Mouse (Mus musculus): ENCODE measurements around the gene Mcfd2. TPM values are rescaled to one million over a fixed set of nuclear protein-coding genes. Genes with fewer than 3 reads are reported as not detected.

Mcfd2 gene
- total and polyA plus RNA-seq, 3 experiments = 24.7 to 41.9 (median 39.1) TPM

DNA sequence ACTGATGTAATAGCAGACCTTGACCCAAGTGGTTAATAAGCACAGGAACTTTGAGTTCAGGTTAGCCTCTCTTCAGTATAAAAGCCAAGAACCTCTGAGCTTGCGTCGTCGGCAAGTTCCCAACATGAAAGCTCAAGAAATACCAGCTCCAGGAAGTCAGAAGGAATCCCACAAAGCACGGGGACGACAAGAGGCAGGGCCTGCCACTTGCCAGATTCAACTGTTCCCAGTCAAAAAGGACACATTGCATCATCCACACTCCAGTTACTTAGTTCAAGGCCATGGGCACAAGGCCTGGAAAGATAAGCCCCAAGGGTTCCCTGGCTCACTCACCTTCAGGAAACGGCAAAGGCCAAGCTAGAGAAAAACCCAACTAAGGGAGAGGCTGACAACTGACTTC is 2.3 kb downstream of the Mcfd2 start:
- Histone ChIP-seq H3K9ac (ENCODE audit: insufficient read depth, low read depth) (no peak overlapping the region), H3K79me2 (replicated peaks; ENCODE audit: control insufficient read depth, extremely low read depth, insufficient read depth, poor library complexity, severe bottlenecking) (peaks cover 2% of the 10 kb centered on the region; the same call in 1 of the 2 replicates), H3K4me1 (ENCODE audit: control insufficient read depth in 1 of 2, insufficient read depth in 2 of 2) (peaks cover 9 to 20% of the 10 kb centered on the region in 2 experiments), H3K4me3 (replicated peaks in 1 of 3; ENCODE audit: low read depth in 2 of 3, low read length in 2 of 3, poor library complexity in 1 of 3) (no peak overlapping the region), H3K9me3 (replicated peaks; ENCODE audit: low read length) (no peaks in the 10 kb centered on the region), H3K27ac (ENCODE audit: insufficient read depth, low read depth) (no peak overlapping the region), H3K36me3 (replicated peaks in 1 of 2; ENCODE audit: control insufficient read depth in 1 of 2, insufficient read depth in 1 of 2, low read length in 1 of 2) (peaks cover 6 to 51% of the 10 kb centered on the region in 2 experiments), H3K27me3 (replicated peaks) (peaks cover 15% of the 10 kb centered on the region), H3K4me2 (ENCODE audit: insufficient read depth, low read depth, poor library complexity, severe bottlenecking) (no peak overlapping the region)
- dilution Hi-C loops (cut with MboI; ENCODE audit: extremely low pct_ligation_motif_present, extremely low pct_unique_long_range_greater_than_20kb, low sequenced_read_pairs) = no loop called here
- DNase-seq (ENCODE audit: extremely low read depth) = no peak
- TF ChIP-seq ZC3H11A (IDR thresholded peaks at IDR 0.05; ENCODE audit: low read depth, low read length) (no peak), EP300 (IDR thresholded peaks at IDR 0.05; ENCODE audit: low read length) (no peak), RCOR1 (conservative IDR thresholded peaks at IDR 0.05; ENCODE audit: low read depth, low read length) (no peak), CHD2 (IDR thresholded peaks at IDR 0.05; ENCODE audit: low read length) (no peak)
- in situ Hi-C loops (cut with MboI; ENCODE audit: low pct_ligation_motif_present, low pct_unique_long_range_greater_than_20kb, low sequenced_read_pairs) = no loop called here

DNA sequence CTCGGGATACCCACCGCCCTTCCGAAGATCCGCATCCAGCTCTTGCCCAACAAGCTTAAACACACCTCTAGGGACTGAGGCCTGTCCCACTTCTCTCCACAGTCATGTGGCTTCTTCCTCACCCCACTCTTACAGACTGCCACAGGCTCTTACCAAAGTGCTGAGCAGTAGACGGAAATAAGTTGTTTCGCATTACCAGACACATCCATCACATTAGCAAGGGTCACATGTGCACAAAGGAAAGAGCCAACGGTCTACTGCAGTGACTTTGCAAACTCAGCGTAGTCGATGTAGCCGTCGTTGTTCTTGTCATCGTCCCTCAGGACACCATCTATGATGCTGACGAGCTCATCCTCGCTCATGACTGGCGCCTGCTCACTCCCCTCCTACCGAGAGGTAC is 10.1 kb downstream of the Mcfd2 start:
- dilution Hi-C loops (cut with MboI; ENCODE audit: extremely low pct_ligation_motif_present, extremely low pct_unique_long_range_greater_than_20kb, low sequenced_read_pairs) = no loop called here

DNA sequence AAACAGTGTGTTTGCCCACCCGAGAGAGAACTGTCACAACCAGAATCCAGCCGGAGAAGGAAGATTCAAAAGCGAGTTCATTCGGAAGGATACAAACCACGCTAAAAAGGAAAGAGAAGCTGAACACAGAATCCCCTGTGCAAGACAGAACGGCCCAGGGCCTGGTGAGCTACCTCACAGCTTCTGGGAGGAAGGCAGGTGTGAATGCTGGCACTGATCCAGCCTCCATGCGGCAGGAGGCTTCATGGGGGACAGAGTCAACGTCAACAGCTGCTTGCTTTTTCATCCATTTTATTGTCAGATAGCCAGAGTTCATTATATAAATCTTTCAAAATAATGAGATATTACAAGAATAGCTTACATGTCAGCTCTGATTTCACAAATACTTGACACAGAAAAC is 11.4 kb downstream of the Mcfd2 start:
- Histone ChIP-seq H3K9me3 (replicated peaks; ENCODE audit: low read length) (no peaks in the 10 kb centered on the region), H3K4me1 (ENCODE audit: control insufficient read depth in 1 of 2, insufficient read depth in 2 of 2) (no peaks in the 10 kb centered on the region), H3K36me3 (replicated peaks in 1 of 2; ENCODE audit: control insufficient read depth in 1 of 2, insufficient read depth in 1 of 2, low read length in 1 of 2) (peaks cover 43 to 67% of the 10 kb centered on the region in 2 experiments), H3K4me3 (replicated peaks in 1 of 3; ENCODE audit: low read depth in 2 of 3, low read length in 2 of 3, poor library complexity in 1 of 3) (no peak overlapping the region), H3K4me2 (ENCODE audit: insufficient read depth, low read depth, poor library complexity, severe bottlenecking) (no peak overlapping the region), H3K27me3 (replicated peaks) (no peaks in the 10 kb centered on the region), H3K9ac (ENCODE audit: insufficient read depth, low read depth) (no peak overlapping the region), H3K27ac (ENCODE audit: insufficient read depth, low read depth) (no peak overlapping the region), H3K79me2 (replicated peaks; ENCODE audit: control insufficient read depth, extremely low read depth, insufficient read depth, poor library complexity, severe bottlenecking) (no peaks in the 10 kb centered on the region)
- dilution Hi-C loops (cut with MboI; ENCODE audit: extremely low pct_ligation_motif_present, extremely low pct_unique_long_range_greater_than_20kb, low sequenced_read_pairs) (no loop called here), in situ Hi-C loops (cut with MboI; ENCODE audit: low pct_ligation_motif_present, low pct_unique_long_range_greater_than_20kb, low sequenced_read_pairs) (loop anchor here (5.0 kb wide), 2 partner anchors 202 to 337 kb away; partner anchors contain the start of gene Tmem247)
- no peak for DNase-seq (ENCODE audit: extremely low read depth)
- TF ChIP-seq CTCF (conservative IDR thresholded peaks at IDR 0.05 in 1 of 2, IDR thresholded peaks at IDR 0.05 in 1 of 2; ENCODE audit: low read depth in 2 of 2, low read length in 2 of 2) (no peak), HCFC1 (IDR thresholded peaks at IDR 0.05; ENCODE audit: low read depth, low read length) (no peak), PAX5 (IDR thresholded peaks at IDR 0.05; ENCODE audit: low read length) (no peak), ETS1 (conservative IDR thresholded peaks at IDR 0.05; ENCODE audit: low read depth, low read length) (no peak), NRF1 (IDR thresholded peaks at IDR 0.05; ENCODE audit: low read depth, low read length) (no peak), TBP (conservative IDR thresholded peaks at IDR 0.05; ENCODE audit: low read depth, low read length) (no peak), ZC3H11A (IDR thresholded peaks at IDR 0.05; ENCODE audit: low read depth, low read length) (no peak), CHD2 (IDR thresholded peaks at IDR 0.05; ENCODE audit: low read length) (no peak), GABPA (IDR thresholded peaks at IDR 0.05; ENCODE audit: insufficient replicate concordance, low read depth, low read length) (no peak), MYC (IDR thresholded peaks at IDR 0.05; ENCODE audit: low read depth, low read length) (no peak), SIN3A (IDR thresholded peaks at IDR 0.05; ENCODE audit: low read length) (no peak), E2F4 (IDR thresholded peaks at IDR 0.05; ENCODE audit: insufficient replicate concordance, low read depth, low read length) (no peak), BHLHE40 (IDR thresholded peaks at IDR 0.05; ENCODE audit: low read depth, low read length) (no peak), JUN (IDR thresholded peaks at IDR 0.05; ENCODE audit: insufficient read depth, low read depth, low read length) (no peak), ZMIZ1 (IDR thresholded peaks at IDR 0.05; ENCODE audit: low read depth, low read length) (no peak)

More for the DNA sequence above, 10.1 kb downstream of the Mcfd2 start:
- Histone ChIP-seq H3K79me2 (replicated peaks; ENCODE audit: control insufficient read depth, extremely low read depth, insufficient read depth, poor library complexity, severe bottlenecking) (no peaks in the 10 kb centered on the region), H3K9ac (ENCODE audit: insufficient read depth, low read depth) (no peak overlapping the region), H3K4me2 (ENCODE audit: insufficient read depth, low read depth, poor library complexity, severe bottlenecking) (no peak overlapping the region), H3K4me3 (replicated peaks in 1 of 3; ENCODE audit: low read depth in 2 of 3, low read length in 2 of 3, poor library complexity in 1 of 3) (no peak overlapping the region), H3K9me3 (replicated peaks; ENCODE audit: low read length) (no peaks in the 10 kb centered on the region), H3K36me3 (replicated peaks in 1 of 2; ENCODE audit: control insufficient read depth in 1 of 2, insufficient read depth in 1 of 2, low read length in 1 of 2) (peaks cover 43 to 79% of the 10 kb centered on the region in 2 experiments), H3K4me1 (ENCODE audit: control insufficient read depth in 1 of 2, insufficient read depth in 2 of 2) (no peaks in the 10 kb centered on the region), H3K27ac (ENCODE audit: insufficient read depth, low read depth) (no peak overlapping the region), H3K27me3 (replicated peaks) (no peaks in the 10 kb centered on the region)
- in situ Hi-C loops (cut with MboI; ENCODE audit: low pct_ligation_motif_present, low pct_unique_long_range_greater_than_20kb, low sequenced_read_pairs) = no loop called here
- TF ChIP-seq GABPA (IDR thresholded peaks at IDR 0.05; ENCODE audit: insufficient replicate concordance, low read depth, low read length) (no peak), KAT2A (IDR thresholded peaks at IDR 0.05; ENCODE audit: insufficient replicate concordance, low read length) (no peak), ZMIZ1 (IDR thresholded peaks at IDR 0.05; ENCODE audit: low read depth, low read length) (no peak), RAD21 (IDR thresholded peaks at IDR 0.05; ENCODE audit: low read depth, low read length) (no peak), USF2 (conservative IDR thresholded peaks at IDR 0.05; ENCODE audit: low read depth, low read length) (no peak), TBP (conservative IDR thresholded peaks at IDR 0.05; ENCODE audit: low read depth, low read length) (no peak), CHD2 (IDR thresholded peaks at IDR 0.05; ENCODE audit: low read length) (no peak), NRF1 (IDR thresholded peaks at IDR 0.05; ENCODE audit: low read depth, low read length) (no peak), ZC3H11A (IDR thresholded peaks at IDR 0.05; ENCODE audit: low read depth, low read length) (no peak), E2F4 (IDR thresholded peaks at IDR 0.05; ENCODE audit: insufficient replicate concordance, low read depth, low read length) (no peak), RCOR1 (conservative IDR thresholded peaks at IDR 0.05; ENCODE audit: low read depth, low read length) (no peak), ZKSCAN1 (IDR thresholded peaks at IDR 0.05; ENCODE audit: borderline replicate concordance, low read depth, low read length) (no peak), USF1 (IDR thresholded peaks at IDR 0.05; ENCODE audit: low read depth, low read length) (no peak), HCFC1 (IDR thresholded peaks at IDR 0.05; ENCODE audit: low read depth, low read length) (no peak), MAFK (IDR thresholded peaks at IDR 0.05; ENCODE audit: insufficient replicate concordance, low read length) (no peak), MAZ (IDR thresholded peaks at IDR 0.05; ENCODE audit: low read depth, low read length) (no peak)
- no peak for DNase-seq (ENCODE audit: extremely low read depth)
